Mouse (Mus musculus): ENCODE data around the gene Arhgef3. TPM values are rescaled to one million over a fixed set of nuclear protein-coding genes. Genes with fewer than 3 reads are reported as not detected.

Arhgef3 gene
- total and polyA plus RNA-seq, 2 experiments from 2014 or later, result 17.9 to 21.4 TPM

DNA sequence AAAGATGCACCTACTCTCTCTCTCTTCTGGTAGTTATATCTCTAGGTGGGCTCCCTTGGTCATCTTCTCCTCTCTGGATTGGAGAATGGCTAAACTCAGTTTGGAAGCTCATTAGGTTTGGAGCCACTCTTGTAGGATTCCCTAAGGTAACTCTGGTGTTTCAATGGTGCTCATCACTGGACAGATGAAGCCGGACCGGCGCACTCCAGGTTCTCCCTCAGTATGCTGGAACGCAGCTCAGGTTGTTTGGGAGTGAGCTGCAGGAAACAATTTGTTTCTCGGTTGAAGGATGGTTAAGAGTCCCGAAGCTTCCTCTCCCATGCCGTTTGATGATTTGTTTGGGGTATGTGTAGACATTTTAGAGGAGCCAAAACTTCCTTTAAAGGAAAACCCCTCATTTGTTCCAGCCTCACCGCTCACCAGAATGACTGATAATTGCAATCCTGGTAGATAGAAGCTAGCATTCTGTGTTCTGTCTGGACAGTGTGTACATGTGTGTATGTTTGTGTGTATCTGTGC lies 124.0 kb downstream of the Arhgef3 start:
- H3K36me3 ChIP-seq (replicated peaks; ENCODE audit: control insufficient read depth, insufficient read depth, low read length), result no peaks in the 10 kb centered on the region
- peak overlapping the region; percentile 42 for H3K4me3 ChIP-seq (ENCODE audit: low read depth, low read length)
- no peak for ATAC-seq (ENCODE audit: insufficient read depth, low read depth)
- H3K4me1 ChIP-seq (ENCODE audit: control insufficient read depth, insufficient read depth), result peaks cover 22% of the 10 kb centered on the region
- H3K27me3 ChIP-seq (ENCODE audit: control insufficient read depth, insufficient read depth, low read length), result no peaks in the 10 kb centered on the region
- H3K4me2 ChIP-seq (ENCODE audit: low read depth, low read length), result peak overlapping the region; percentile 56
- 69% methylated on average over 8 of the region's 8 CpGs for WGBS
- TF ChIP-seq EP300 (IDR thresholded peaks at IDR 0.05; ENCODE audit: low read depth) (no peak), CTCF (IDR thresholded peaks at IDR 0.05; ENCODE audit: low read depth) (no peak)
- H3K9ac ChIP-seq (replicated peaks; ENCODE audit: low read depth, low read length), result peak overlapping the region; percentile 3; the same call in 1 of the 2 replicates
- no peaks in the 10 kb centered on the region for H3K9me3 ChIP-seq (replicated peaks; ENCODE audit: control insufficient read depth, low read length)
- H3K27ac ChIP-seq (ENCODE audit: low read depth), result peak overlapping the region; percentile 79
- DNase-seq (ENCODE audit: low spot score), result no peak

DNA sequence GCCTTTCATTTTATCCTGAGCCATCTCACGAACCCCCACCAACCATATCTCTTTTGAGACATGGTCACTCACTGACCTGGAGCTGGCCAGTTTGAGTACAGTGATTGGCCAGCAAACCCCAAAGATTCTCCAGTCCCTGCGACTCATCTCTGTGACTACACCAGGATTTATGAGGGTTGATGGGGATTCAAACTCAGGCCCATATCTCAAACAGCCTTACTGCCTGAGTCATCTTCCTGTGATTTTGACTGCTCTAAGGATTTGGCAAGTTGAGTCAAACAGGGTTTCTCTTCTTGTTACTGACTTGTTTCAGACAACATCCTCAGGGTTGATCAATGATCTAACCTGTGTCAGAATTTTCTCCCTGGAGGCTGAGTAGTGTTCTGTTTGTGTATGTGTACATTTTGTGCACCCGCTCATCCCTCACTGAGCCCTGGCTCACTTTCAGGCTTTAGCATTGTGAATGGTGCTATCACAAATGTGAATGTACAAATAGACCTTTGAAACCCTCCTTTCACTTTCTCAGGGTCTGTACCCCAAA lies 124.9 kb downstream of the Arhgef3 start:
- H3K4me2 ChIP-seq (ENCODE audit: low read depth, low read length), result peak overlapping the region; percentile 56
- H3K9ac ChIP-seq (replicated peaks; ENCODE audit: low read depth, low read length), result no peak overlapping the region

DNA sequence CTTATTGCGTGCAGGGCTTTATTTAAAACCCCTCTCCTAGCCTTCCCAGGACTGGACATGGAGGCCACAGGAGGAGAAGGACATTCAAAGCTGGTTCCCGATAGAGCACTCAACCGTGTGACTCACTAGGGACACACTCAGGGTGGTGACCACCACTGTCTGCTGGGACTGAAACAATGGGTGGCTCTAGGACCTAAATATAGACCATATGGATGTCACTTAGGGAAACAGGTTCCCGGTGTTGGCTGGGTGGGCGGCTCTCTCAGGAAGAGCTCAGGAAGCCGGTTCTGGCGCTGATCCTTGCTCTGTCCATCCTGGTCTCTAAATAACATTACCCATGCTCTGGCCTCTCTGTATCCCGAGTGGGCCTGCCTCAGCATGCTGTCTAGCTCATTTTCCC lies 127.6 kb downstream of the Arhgef3 start:
- H3K4me1 ChIP-seq (ENCODE audit: control insufficient read depth, insufficient read depth), result peaks cover 20% of the 10 kb centered on the region
- ATAC-seq (ENCODE audit: insufficient read depth, low read depth) (peak; percentile 69), DNase-seq (ENCODE audit: low spot score) (peak; percentile 36)
- H3K36me3 ChIP-seq (replicated peaks; ENCODE audit: control insufficient read depth, insufficient read depth, low read length), result no peaks in the 10 kb centered on the region; the same call in 1 of the 2 replicates
- peak overlapping the region; percentile 79 for H3K27ac ChIP-seq (ENCODE audit: low read depth)
- no peaks in the 10 kb centered on the region for H3K27me3 ChIP-seq (ENCODE audit: control insufficient read depth, insufficient read depth, low read length)
- H3K4me2 ChIP-seq (ENCODE audit: low read depth, low read length), result no peak overlapping the region
- 38% methylated on average over 8 of the region's 8 CpGs for WGBS
- H3K4me3 ChIP-seq (ENCODE audit: low read depth, low read length), result no peak overlapping the region
- no peak overlapping the region for H3K9ac ChIP-seq (replicated peaks; ENCODE audit: low read depth, low read length)
- no peaks in the 10 kb centered on the region for H3K9me3 ChIP-seq (replicated peaks; ENCODE audit: control insufficient read depth, low read length)
- no peak for TF ChIP-seq CTCF (IDR thresholded peaks at IDR 0.05; ENCODE audit: low read depth)
- TF ChIP-seq EP300 (IDR thresholded peaks at IDR 0.05; ENCODE audit: low read depth), result peak; percentile 80

More for the DNA sequence above, 124.9 kb downstream of the Arhgef3 start:
- Histone ChIP-seq H3K27me3 (ENCODE audit: control insufficient read depth, insufficient read depth, low read length) (no peaks in the 10 kb centered on the region), H3K4me3 (ENCODE audit: low read depth, low read length) (no peak overlapping the region), H3K4me1 (ENCODE audit: control insufficient read depth, insufficient read depth) (peaks cover 22% of the 10 kb centered on the region), H3K27ac (ENCODE audit: low read depth) (no peak overlapping the region), H3K9me3 (replicated peaks; ENCODE audit: control insufficient read depth, low read length) (no peaks in the 10 kb centered on the region), H3K36me3 (replicated peaks; ENCODE audit: control insufficient read depth, insufficient read depth, low read length) (no peaks in the 10 kb centered on the region; the same call in 1 of the 2 replicates)
- TF ChIP-seq CTCF (IDR thresholded peaks at IDR 0.05; ENCODE audit: low read depth), result no peak
- TF ChIP-seq EP300 (IDR thresholded peaks at IDR 0.05; ENCODE audit: low read depth), result no peak
- DNase-seq (ENCODE audit: low spot score), result no peak
- ATAC-seq (ENCODE audit: insufficient read depth, low read depth), result no peak
- WGBS, result 75% methylated on average over 3 of the region's 3 CpGs

DNA sequence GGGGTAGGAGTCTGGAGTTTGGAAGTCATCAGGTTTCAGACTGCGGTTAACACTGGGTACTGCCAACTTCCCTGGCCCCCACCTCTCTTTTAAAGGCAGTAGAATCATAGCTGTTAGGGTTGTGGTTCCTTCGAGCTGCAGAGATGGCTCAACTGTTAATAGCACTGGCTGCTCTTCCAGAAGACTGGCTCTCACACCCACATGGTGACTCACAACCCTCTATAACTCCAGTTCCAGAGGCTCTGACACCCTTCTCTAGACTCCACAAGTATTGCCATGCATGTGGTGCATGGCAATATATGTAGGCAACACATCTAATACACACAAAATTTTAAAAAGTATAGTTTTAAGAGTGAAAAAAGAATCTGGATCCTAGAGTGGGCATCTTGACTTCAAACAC lies 128.1 kb downstream of the Arhgef3 start:
- no peaks in the 10 kb centered on the region for H3K27me3 ChIP-seq (ENCODE audit: control insufficient read depth, insufficient read depth, low read length)
- H3K4me3 ChIP-seq (ENCODE audit: low read depth, low read length), result no peak overlapping the region
- no peaks in the 10 kb centered on the region for H3K9me3 ChIP-seq (replicated peaks; ENCODE audit: control insufficient read depth, low read length)
- ATAC-seq (ENCODE audit: insufficient read depth, low read depth) (no peak), DNase-seq (ENCODE audit: low spot score) (no peak)
- H3K4me1 ChIP-seq (ENCODE audit: control insufficient read depth, insufficient read depth), result peaks cover 15% of the 10 kb centered on the region; the same call in 1 of the 2 replicates
- no peaks in the 10 kb centered on the region; the same call in 1 of the 2 replicates for H3K36me3 ChIP-seq (replicated peaks; ENCODE audit: control insufficient read depth, insufficient read depth, low read length)
- H3K27ac ChIP-seq (ENCODE audit: low read depth), result peak overlapping the region; percentile 73
- H3K4me2 ChIP-seq (ENCODE audit: low read depth, low read length), result no peak overlapping the region
- no peak for TF ChIP-seq EP300 (IDR thresholded peaks at IDR 0.05; ENCODE audit: low read depth)
- WGBS, result 69% methylated on average over 2 of the region's 2 CpGs
- H3K9ac ChIP-seq (replicated peaks; ENCODE audit: low read depth, low read length), result no peak overlapping the region

DNA sequence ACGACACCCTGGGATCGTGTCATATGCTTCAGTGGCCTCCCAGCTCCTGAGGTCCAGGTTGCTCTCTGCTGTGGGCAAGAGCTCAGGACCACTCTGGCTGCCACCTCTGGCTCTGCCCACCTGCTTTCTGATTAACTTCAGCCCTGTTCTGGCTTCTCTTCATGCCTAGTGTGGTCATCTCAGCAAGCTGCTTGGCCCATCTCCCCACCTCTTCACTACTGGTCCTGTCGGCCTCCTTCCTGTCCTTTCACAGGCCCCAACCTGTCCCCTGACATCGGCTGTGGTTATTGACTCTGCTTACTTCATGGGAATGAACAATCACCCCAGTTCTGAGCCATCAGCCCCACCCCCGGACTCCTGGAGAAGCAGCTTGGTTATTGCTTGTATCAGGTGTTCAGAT lies 128.9 kb downstream of the Arhgef3 start:
- TF ChIP-seq EP300 (IDR thresholded peaks at IDR 0.05; ENCODE audit: low read depth) (no peak), CTCF (IDR thresholded peaks at IDR 0.05; ENCODE audit: low read depth) (no peak)
- H3K27ac ChIP-seq (ENCODE audit: low read depth), result no peak overlapping the region
- no peak overlapping the region for H3K4me3 ChIP-seq (ENCODE audit: low read depth, low read length)
- H3K36me3 ChIP-seq (replicated peaks; ENCODE audit: control insufficient read depth, insufficient read depth, low read length), result no peaks in the 10 kb centered on the region; the same call in 1 of the 2 replicates
- DNase-seq (ENCODE audit: low spot score) (no peak), ATAC-seq (ENCODE audit: insufficient read depth, low read depth) (no peak)
- H3K9me3 ChIP-seq (replicated peaks; ENCODE audit: control insufficient read depth, low read length), result no peaks in the 10 kb centered on the region
- H3K4me2 ChIP-seq (ENCODE audit: low read depth, low read length), result no peak overlapping the region
- H3K4me1 ChIP-seq (ENCODE audit: control insufficient read depth, insufficient read depth), result peaks cover 11% of the 10 kb centered on the region; the same call in 1 of the 2 replicates
- no peaks in the 10 kb centered on the region for H3K27me3 ChIP-seq (ENCODE audit: control insufficient read depth, insufficient read depth, low read length)
- no peak overlapping the region for H3K9ac ChIP-seq (replicated peaks; ENCODE audit: low read depth, low read length)
- WGBS, result 79% methylated on average over 5 of the region's 5 CpGs

DNA sequence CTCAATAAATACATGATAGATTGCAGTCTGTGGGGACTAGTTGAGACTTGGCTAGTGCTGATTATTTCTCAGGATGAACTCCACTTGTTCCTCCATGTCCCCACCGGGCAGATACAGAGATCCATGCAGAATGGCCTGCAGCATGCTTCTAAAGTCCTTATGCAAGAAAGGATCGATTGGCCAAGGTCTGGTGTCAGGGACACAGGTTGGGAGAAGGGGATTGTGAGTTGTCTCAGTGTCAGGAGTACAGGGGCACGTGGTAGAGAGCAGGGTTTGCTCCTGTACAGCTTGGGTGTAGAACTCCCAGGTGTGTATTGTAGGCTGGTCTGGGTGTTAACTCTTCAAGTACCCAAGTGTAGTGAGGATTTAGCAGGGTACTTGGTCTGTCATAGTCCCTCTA lies 130.2 kb downstream of the Arhgef3 start:
- H3K9me3 ChIP-seq (replicated peaks; ENCODE audit: control insufficient read depth, low read length), result no peaks in the 10 kb centered on the region
- TF ChIP-seq CTCF (IDR thresholded peaks at IDR 0.05; ENCODE audit: low read depth) (no peak), EP300 (IDR thresholded peaks at IDR 0.05; ENCODE audit: low read depth) (no peak)
- ATAC-seq (ENCODE audit: insufficient read depth, low read depth) (no peak), DNase-seq (ENCODE audit: low spot score) (no peak)
- H3K4me2 ChIP-seq (ENCODE audit: low read depth, low read length), result no peak overlapping the region
- no peak overlapping the region for H3K4me3 ChIP-seq (ENCODE audit: low read depth, low read length)
- H3K36me3 ChIP-seq (replicated peaks; ENCODE audit: control insufficient read depth, insufficient read depth, low read length), result no peaks in the 10 kb centered on the region; the same call in 1 of the 2 replicates
- 75% methylated on average over 3 of the region's 3 CpGs for WGBS
- H3K9ac ChIP-seq (replicated peaks; ENCODE audit: low read depth, low read length), result no peak overlapping the region
- no peak overlapping the region for H3K27ac ChIP-seq (ENCODE audit: low read depth)
- H3K4me1 ChIP-seq (ENCODE audit: control insufficient read depth, insufficient read depth), result peaks cover 11% of the 10 kb centered on the region; the same call in 1 of the 2 replicates
- no peaks in the 10 kb centered on the region for H3K27me3 ChIP-seq (ENCODE audit: control insufficient read depth, insufficient read depth, low read length)
